Mouse (Mus musculus) CH12.LX (cell line): ENCODE measurements at regions not wholly inside any gene's neighbourhood (a gene's known extent, or its start where the extent isn't known, plus 50 kb on each side); places are given as distances from the start of the nearest gene placed in this dataset.

ENCODE experiments used
- DNase-seq: peaks from one replicate; pipeline ENCODE4 v3.0.0-alpha.2; 2013; ENCODE audit errors: extremely low read depth
- H3K27ac ChIP-seq: 2 replicates; pipeline ENCODE4 v1.5.1; 2012; ENCODE audit warnings: low read depth, mild to moderate bottlenecking, control low read depth, moderate library complexity; ENCODE audit not compliant: insufficient read depth
- H3K27me3 ChIP-seq: replicated peaks from 2 replicates; pipeline ENCODE3; 2012; ENCODE audit warnings: inconsistent platforms
- H3K36me3 ChIP-seq, 2 experiments: replicated peaks in 1 of 2; 2 replicates each; pipeline versions ENCODE3 to v1.6.1; 2012; ENCODE audit warnings: inconsistent platforms in 1 of 2, low read length in 1 of 2, mild to moderate bottlenecking in 1 of 2, mixed read lengths in 1 of 2, moderate library complexity in 1 of 2; ENCODE audit not compliant: control insufficient read depth in 1 of 2, insufficient read depth in 1 of 2
- H3K4me1 ChIP-seq, 2 experiments: 2 replicates each; pipeline ENCODE4 v1.6.1; 2012; ENCODE audit warnings: inconsistent platforms in 1 of 2, moderate library complexity in 1 of 2; ENCODE audit not compliant: insufficient read depth in 2 of 2, control insufficient read depth in 1 of 2
- H3K4me2 ChIP-seq: 2 replicates; pipeline ENCODE4 v1.6.1; 2012; ENCODE audit warnings: low read depth, mild to moderate bottlenecking, control low read depth; ENCODE audit not compliant: poor library complexity, insufficient read depth, severe bottlenecking
- H3K4me3 ChIP-seq, 3 experiments: fragments of 150-350 bp in 1 of 3; sonication (generic) in 1 of 3; replicated peaks in 1 of 3; 2 replicates each; pipeline versions ENCODE3 to v1.5.1; 2011 to 2012; ENCODE audit warnings: low read depth in 2 of 3, low read length in 2 of 3, mild to moderate bottlenecking in 2 of 3, moderate library complexity in 2 of 3, control low read depth in 1 of 3, improper control_type of control experiment in 1 of 3, inconsistent platforms in 1 of 3, mixed read lengths in 1 of 3; ENCODE audit not compliant: poor library complexity in 1 of 3
- H3K79me2 ChIP-seq: replicated peaks from 2 replicates; pipeline ENCODE4 v1.6.1; 2012; ENCODE audit warnings: mild to moderate bottlenecking, moderate library complexity; ENCODE audit not compliant: control insufficient read depth, poor library complexity, insufficient read depth, severe bottlenecking; ENCODE audit errors: extremely low read depth
- H3K9ac ChIP-seq: 2 replicates; pipeline ENCODE4 v1.6.1; 2012; ENCODE audit warnings: low read depth, mild to moderate bottlenecking, control low read depth, moderate library complexity; ENCODE audit not compliant: insufficient read depth
- H3K9me3 ChIP-seq: replicated peaks from 2 replicates; pipeline ENCODE3; 2012; ENCODE audit warnings: low read length, inconsistent platforms, mixed read lengths
- CHD2 ChIP-seq: IDR thresholded peaks from 2 replicates; pipeline ENCODE4 v1.6.1; 2011; ENCODE audit warnings: low read length, improper control_type of control experiment
- CTCF ChIP-seq, 2 experiments: IDR thresholded peaks in 1 of 2; conservative IDR thresholded peaks in 1 of 2; 2 replicates each; pipeline ENCODE4 v1.5.1; 2011 to 2012; ENCODE audit warnings: low read depth in 2 of 2, low read length in 2 of 2, improper control_type of control experiment in 1 of 2, inconsistent platforms in 1 of 2, mild to moderate bottlenecking in 1 of 2, moderate library complexity in 1 of 2
- E2F4 ChIP-seq: IDR thresholded peaks from 2 replicates; pipeline ENCODE4 v1.6.1; 2011; ENCODE audit warnings: low read depth, low read length, improper control_type of control experiment; ENCODE audit not compliant: insufficient replicate concordance
- ELF1 ChIP-seq: IDR thresholded peaks from 2 replicates; pipeline ENCODE4 v1.6.1; 2014; ENCODE audit warnings: low read depth, mild to moderate bottlenecking, inconsistent platforms, low read length, improper control_type of control experiment
- EP300 ChIP-seq: IDR thresholded peaks from 2 replicates; pipeline ENCODE4 v1.6.1; 2011; ENCODE audit warnings: low read length, improper control_type of control experiment
- ETS1 ChIP-seq: conservative IDR thresholded peaks from 2 replicates; pipeline ENCODE4 v1.6.1; 2012; ENCODE audit warnings: low read depth, mild to moderate bottlenecking, inconsistent platforms, low read length, improper control_type of control experiment, moderate library complexity
- GABPA ChIP-seq: IDR thresholded peaks from 2 replicates; pipeline ENCODE4 v1.6.1; 2012; ENCODE audit warnings: low read depth, low read length, improper control_type of control experiment, inconsistent platforms; ENCODE audit not compliant: insufficient replicate concordance
- HCFC1 ChIP-seq: IDR thresholded peaks from 2 replicates; pipeline ENCODE4 v1.6.1; 2012; ENCODE audit warnings: low read depth, mild to moderate bottlenecking, inconsistent platforms, low read length, improper control_type of control experiment
- IRF4 ChIP-seq: IDR thresholded peaks from 2 replicates; pipeline ENCODE4 v1.6.1; 2014; ENCODE audit warnings: low read depth, mild to moderate bottlenecking, inconsistent platforms, low read length, improper control_type of control experiment
- JUN ChIP-seq: IDR thresholded peaks from 2 replicates; pipeline ENCODE4 v1.6.1; 2011; ENCODE audit warnings: low read depth, mild to moderate bottlenecking, low read length, improper control_type of control experiment, moderate library complexity; ENCODE audit not compliant: insufficient read depth
- JUND ChIP-seq: conservative IDR thresholded peaks from 2 replicates; pipeline ENCODE4 v1.6.1; 2011; ENCODE audit warnings: low read depth, low read length, improper control_type of control experiment
- KAT2A ChIP-seq: IDR thresholded peaks from 2 replicates; pipeline ENCODE4 v1.6.1; 2012; ENCODE audit warnings: low read length, improper control_type of control experiment, inconsistent platforms; ENCODE audit not compliant: insufficient replicate concordance
- MAX ChIP-seq: IDR thresholded peaks from 2 replicates; pipeline ENCODE4 v1.6.1; 2011; ENCODE audit warnings: low read length, improper control_type of control experiment
- MAZ ChIP-seq: IDR thresholded peaks from 2 replicates; pipeline ENCODE4 v1.6.1; 2012; ENCODE audit warnings: low read depth, mild to moderate bottlenecking, inconsistent platforms, low read length, improper control_type of control experiment, moderate library complexity
- MXI1 ChIP-seq: IDR thresholded peaks from 2 replicates; pipeline ENCODE4 v1.6.1; 2011; ENCODE audit warnings: mild to moderate bottlenecking, low read depth, low read length, improper control_type of control experiment
- MYC ChIP-seq: IDR thresholded peaks from 2 replicates; pipeline ENCODE4 v1.6.1; 2011; ENCODE audit warnings: low read depth, mild to moderate bottlenecking, improper control_type of control experiment, low read length
- NELFE ChIP-seq: IDR thresholded peaks from 2 replicates; pipeline ENCODE4 v1.6.1; 2011; ENCODE audit warnings: low read depth, low read length, improper control_type of control experiment
- NRF1 ChIP-seq: IDR thresholded peaks from 2 replicates; pipeline ENCODE4 v1.6.1; 2014; ENCODE audit warnings: low read depth, mild to moderate bottlenecking, inconsistent platforms, low read length, improper control_type of control experiment, moderate library complexity
- POLR2A ChIP-seq: IDR thresholded peaks from 2 replicates; pipeline ENCODE4 v1.6.1; 2011; ENCODE audit warnings: low read depth, mild to moderate bottlenecking, improper control_type of control experiment, low read length
- RAD21 ChIP-seq: IDR thresholded peaks from 2 replicates; pipeline ENCODE4 v1.6.1; 2011; ENCODE audit warnings: low read depth, mild to moderate bottlenecking, low read length, improper control_type of control experiment, moderate library complexity
- RCOR1 ChIP-seq: conservative IDR thresholded peaks from 2 replicates; pipeline ENCODE4 v1.6.1; 2012; ENCODE audit warnings: low read depth, mild to moderate bottlenecking, inconsistent platforms, low read length, improper control_type of control experiment
- TBP ChIP-seq: conservative IDR thresholded peaks from 2 replicates; pipeline ENCODE4 v1.6.1; 2011; ENCODE audit warnings: low read depth, low read length, improper control_type of control experiment
- UBTF ChIP-seq: IDR thresholded peaks from 2 replicates; pipeline ENCODE4 v1.6.1; 2012; ENCODE audit warnings: low read depth, mild to moderate bottlenecking, inconsistent platforms, low read length, improper control_type of control experiment, moderate library complexity
- USF1 ChIP-seq: IDR thresholded peaks from 2 replicates; pipeline ENCODE4 v1.6.1; 2014; ENCODE audit warnings: low read depth, mild to moderate bottlenecking, inconsistent platforms, low read length, improper control_type of control experiment
- USF2 ChIP-seq: conservative IDR thresholded peaks from 2 replicates; pipeline ENCODE4 v1.6.1; 2011; ENCODE audit warnings: low read depth, low read length, improper control_type of control experiment
- ZC3H11A ChIP-seq: IDR thresholded peaks from 2 replicates; pipeline ENCODE4 v1.6.1; 2012; ENCODE audit warnings: low read depth, mild to moderate bottlenecking, inconsistent platforms, low read length, improper control_type of control experiment
- ZKSCAN1 ChIP-seq: IDR thresholded peaks from 2 replicates; pipeline ENCODE4 v1.6.1; 2012; ENCODE audit warnings: low read depth, inconsistent platforms, low read length, improper control_type of control experiment, borderline replicate concordance
- ZNF384 ChIP-seq: IDR thresholded peaks from 2 replicates; pipeline ENCODE4 v1.6.1; 2012; ENCODE audit warnings: low read depth, low read length, improper control_type of control experiment, inconsistent platforms
- dilution Hi-C: fragments of 300-500 bp; cut with MboI; formaldehyde crosslinking; loops from 2 replicates; pipeline ENCODE4 v1.14.3; 2020; ENCODE audit warnings: low sequenced_read_pairs; ENCODE audit not compliant: extremely low pct_unique_long_range_greater_than_20kb, extremely low pct_ligation_motif_present
- in situ Hi-C: fragments of 300-500 bp; cut with MboI; formaldehyde crosslinking; loops from 3 replicates; pipeline ENCODE4 v1.14.3; 2019; ENCODE audit warnings: low sequenced_read_pairs, low pct_ligation_motif_present, low pct_unique_long_range_greater_than_20kb, mixed read lengths

GRCm38 (mm10) chr8:103072079-103072635, 286.7 kb upstream of the Cdh11 start:
- dilution Hi-C loops (no loop called here), in situ Hi-C loops (no loop called here)
- Histone ChIP-seq H3K4me2 (no peak overlapping the region), H3K36me3 (no peaks in the 10 kb centered on the region), H3K79me2 (no peaks in the 10 kb centered on the region), H3K9me3 (peaks cover 29% of the 10 kb centered on the region), H3K4me3 (no peak overlapping the region), H3K4me1 (no peaks in the 10 kb centered on the region), H3K9ac (no peak overlapping the region), H3K27me3 (no peaks in the 10 kb centered on the region), H3K27ac (no peak overlapping the region)
- TF ChIP-seq TBP (no peak), USF2 (no peak), NELFE (no peak), RCOR1 (no peak), ZNF384 (no peak), POLR2A (no peak), HCFC1 (no peak), KAT2A (no peak), CTCF (conservative IDR thresholded peaks at IDR 0.05 in 1 of 2, IDR thresholded peaks at IDR 0.05 in 1 of 2; ENCODE audit: low read depth in 2 of 2, low read length in 2 of 2) (no peak), E2F4 (no peak), EP300 (no peak), ZKSCAN1 (no peak), ZC3H11A (no peak), IRF4 (no peak), GABPA (no peak), NRF1 (no peak), MAZ (no peak), CHD2 (no peak)
- no peak for DNase-seq

GRCm38 (mm10) chr8:103072646-103073045, 287.2 kb upstream of the Cdh11 start:
- Histone ChIP-seq H3K27ac (no peak overlapping the region), H3K4me1 (no peaks in the 10 kb centered on the region), H3K4me2 (no peak overlapping the region), H3K4me3 (no peak overlapping the region), H3K27me3 (no peaks in the 10 kb centered on the region)
- no peak for DNase-seq
- dilution Hi-C loops, result no loop called here
- no peak for TF ChIP-seq EP300
- no peak for TF ChIP-seq JUND
- no peak for TF ChIP-seq RAD21
- TF ChIP-seq USF1, result no peak
- TF ChIP-seq MXI1, result no peak
- no peak for TF ChIP-seq ELF1
- no peak for TF ChIP-seq UBTF
- TF ChIP-seq CTCF (conservative IDR thresholded peaks at IDR 0.05 in 1 of 2, IDR thresholded peaks at IDR 0.05 in 1 of 2; ENCODE audit: low read depth in 2 of 2, low read length in 2 of 2), result no peak
- TF ChIP-seq ETS1, result no peak
- TF ChIP-seq ZC3H11A, result no peak
- TF ChIP-seq USF2, result no peak
- no peak for TF ChIP-seq POLR2A
- no peak for TF ChIP-seq MAX
- TF ChIP-seq MYC, result no peak
- no peak for TF ChIP-seq JUN
- TF ChIP-seq, all 38 proteins: peak for 0
- Histone ChIP-seq H3K9me3 (peaks cover 30% of the 10 kb centered on the region), H3K79me2 (no peaks in the 10 kb centered on the region), H3K9ac (no peak overlapping the region), H3K36me3 (no peaks in the 10 kb centered on the region)
- in situ Hi-C loops, result no loop called here
